Mouse (Mus musculus): ENCODE results near the gene Pik3cd. TPM values are rescaled to one million over a fixed set of nuclear protein-coding genes. Genes with fewer than 3 reads are reported as not detected.

Gene Pik3cd
- total and polyA plus RNA-seq, 2 experiments = 2.2 to 3.0 TPM

DNA sequence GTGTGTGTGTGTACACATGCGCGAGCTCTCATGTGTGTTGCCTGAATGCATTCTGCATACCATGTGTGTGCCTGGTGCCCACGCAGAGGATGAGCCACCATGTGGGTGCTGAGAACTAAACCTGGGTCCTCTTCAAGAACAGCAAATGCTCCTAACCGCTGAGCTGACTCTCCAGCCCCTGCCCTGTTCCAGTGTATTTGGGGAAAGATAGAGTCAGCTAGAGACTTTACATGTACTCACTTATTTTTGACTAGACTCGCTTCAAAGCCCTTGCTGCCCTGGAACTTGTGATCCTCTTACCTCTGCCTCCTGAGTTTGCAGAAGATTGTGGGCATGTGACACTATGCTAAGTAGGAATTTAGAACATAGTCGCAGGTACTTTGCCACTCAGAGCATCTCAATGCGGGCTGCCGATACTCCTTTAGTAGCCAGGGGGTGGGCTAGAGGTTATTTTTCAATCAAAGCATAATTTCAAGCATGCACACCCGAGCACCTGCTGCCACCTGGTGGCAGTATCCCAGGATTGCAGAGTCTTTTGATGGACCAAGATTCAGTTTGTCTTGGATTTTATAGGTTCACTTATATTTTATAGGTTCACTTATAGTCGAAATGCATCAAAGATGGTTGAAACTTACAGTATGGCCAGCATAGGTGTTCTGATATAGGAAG lies 90.9 kb downstream of the Pik3cd start:
- no peaks in the 10 kb centered on the region for H3K79me2 ChIP-seq (ENCODE audit: control insufficient read depth, insufficient read depth, low read length)
- no peak overlapping the region for H3K4me3 ChIP-seq (ENCODE audit: insufficient read depth, low read depth, low read length)
- WGBS = 53% methylated on average over 10 of the region's 10 CpGs
- no peak overlapping the region for H3K9ac ChIP-seq (ENCODE audit: low read depth, low read length)
- no peaks in the 10 kb centered on the region for H3K36me3 ChIP-seq (ENCODE audit: control insufficient read depth, insufficient read depth, low read length)
- no peak for DNase-seq (ENCODE audit: extremely low read depth, low read depth, low spot score)
- H3K27me3 ChIP-seq (ENCODE audit: control insufficient read depth, insufficient read depth, low read length) = no peaks in the 10 kb centered on the region
- TF ChIP-seq CTCF (IDR thresholded peaks at IDR 0.05; ENCODE audit: low read depth, low read length) = peak; percentile 77
- TF ChIP-seq POLR2A (IDR thresholded peaks at IDR 0.05; ENCODE audit: extremely low read depth, insufficient read depth, low read length) = no peak
- no peak overlapping the region for H3K27ac ChIP-seq (replicated peaks; ENCODE audit: insufficient read depth, low read depth, low read length)
- no peaks in the 10 kb centered on the region for H3K4me1 ChIP-seq (ENCODE audit: control insufficient read depth, insufficient read depth, low read length)

DNA sequence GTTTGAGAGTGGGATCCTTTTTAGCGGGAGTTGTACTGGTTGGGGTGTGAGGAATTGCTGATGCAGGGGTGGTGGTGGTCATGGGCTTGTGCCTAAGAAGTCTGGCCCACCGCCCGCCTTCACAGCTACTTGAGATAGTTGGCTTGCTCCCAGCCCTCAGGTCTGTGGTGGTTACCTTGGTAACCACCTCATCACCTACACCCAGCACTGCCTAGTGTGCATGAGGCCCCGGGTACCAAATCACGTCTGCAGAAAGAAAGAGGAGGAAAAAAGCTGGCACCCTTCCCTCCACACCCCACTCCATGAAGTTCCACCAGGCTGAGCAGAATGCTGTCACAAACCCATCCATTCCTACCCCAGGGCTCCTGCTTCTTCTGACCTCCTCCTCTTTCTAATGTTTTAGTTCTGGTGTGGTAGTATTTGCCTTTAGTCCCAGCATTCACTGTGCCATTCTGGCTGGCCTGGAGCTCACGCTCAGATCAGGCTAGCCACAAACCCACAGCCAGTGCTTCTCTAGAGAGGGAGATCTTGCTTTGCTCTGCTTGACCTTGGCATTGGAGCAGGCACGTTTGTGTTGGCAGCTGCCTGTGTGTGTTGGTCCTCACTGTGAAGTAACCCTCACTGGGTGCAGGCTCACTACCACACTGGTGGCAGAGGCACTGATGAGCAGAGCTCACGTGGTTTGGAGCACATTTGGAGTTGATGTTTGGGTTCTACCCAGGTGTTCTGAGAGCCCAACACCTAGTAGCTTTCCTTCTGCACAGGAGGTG lies 92.9 kb downstream of the Pik3cd start:
- Histone ChIP-seq H3K36me3 (ENCODE audit: control insufficient read depth, insufficient read depth, low read length) (no peaks in the 10 kb centered on the region), H3K4me1 (ENCODE audit: control insufficient read depth, insufficient read depth, low read length) (no peaks in the 10 kb centered on the region), H3K4me3 (ENCODE audit: insufficient read depth, low read depth, low read length) (no peak overlapping the region), H3K9ac (ENCODE audit: low read depth, low read length) (no peak overlapping the region), H3K79me2 (ENCODE audit: control insufficient read depth, insufficient read depth, low read length) (no peaks in the 10 kb centered on the region), H3K27me3 (ENCODE audit: control insufficient read depth, insufficient read depth, low read length) (no peaks in the 10 kb centered on the region), H3K27ac (replicated peaks; ENCODE audit: insufficient read depth, low read depth, low read length) (no peak overlapping the region)
- 76% methylated on average over 8 of the region's 8 CpGs for WGBS
- no peak for DNase-seq (ENCODE audit: extremely low read depth, low read depth, low spot score)
- TF ChIP-seq CTCF (IDR thresholded peaks at IDR 0.05; ENCODE audit: low read depth, low read length) (no peak), POLR2A (IDR thresholded peaks at IDR 0.05; ENCODE audit: extremely low read depth, insufficient read depth, low read length) (no peak)

- Histone ChIP-seq H3K79me2 (ENCODE audit: control insufficient read depth, insufficient read depth, low read length) (no peaks in the 10 kb centered on the region), H3K27me3 (ENCODE audit: control insufficient read depth, insufficient read depth, low read length) (no peaks in the 10 kb centered on the region), H3K27ac (replicated peaks; ENCODE audit: insufficient read depth, low read depth, low read length) (no peak overlapping the region), H3K36me3 (ENCODE audit: control insufficient read depth, insufficient read depth, low read length) (no peaks in the 10 kb centered on the region), H3K4me1 (ENCODE audit: control insufficient read depth, insufficient read depth, low read length) (no peaks in the 10 kb centered on the region), H3K9ac (ENCODE audit: low read depth, low read length) (no peak overlapping the region), H3K4me3 (ENCODE audit: insufficient read depth, low read depth, low read length) (no peak overlapping the region)
- 84% methylated on average over 6 of the region's 6 CpGs for WGBS
- no peak for DNase-seq (ENCODE audit: extremely low read depth, low read depth, low spot score)
- no peak for TF ChIP-seq POLR2A (IDR thresholded peaks at IDR 0.05; ENCODE audit: extremely low read depth, insufficient read depth, low read length)
- TF ChIP-seq CTCF (IDR thresholded peaks at IDR 0.05; ENCODE audit: low read depth, low read length) = no peak
Observed at GRCm38 (mm10) chr4:149608309-149608638, 94.1 kb downstream of the Pik3cd start.

GRCm38 (mm10) chr4:149607591-149608308 lies 94.6 kb downstream of the Pik3cd start:
- DNase-seq (ENCODE audit: extremely low read depth, low read depth, low spot score) = no peak
- Histone ChIP-seq H3K36me3 (ENCODE audit: control insufficient read depth, insufficient read depth, low read length) (no peaks in the 10 kb centered on the region), H3K9ac (ENCODE audit: low read depth, low read length) (no peak overlapping the region), H3K27me3 (ENCODE audit: control insufficient read depth, insufficient read depth, low read length) (no peaks in the 10 kb centered on the region), H3K27ac (replicated peaks; ENCODE audit: insufficient read depth, low read depth, low read length) (no peak overlapping the region), H3K79me2 (ENCODE audit: control insufficient read depth, insufficient read depth, low read length) (no peaks in the 10 kb centered on the region), H3K4me1 (ENCODE audit: control insufficient read depth, insufficient read depth, low read length) (no peaks in the 10 kb centered on the region), H3K4me3 (ENCODE audit: insufficient read depth, low read depth, low read length) (no peak overlapping the region)
- TF ChIP-seq POLR2A (IDR thresholded peaks at IDR 0.05; ENCODE audit: extremely low read depth, insufficient read depth, low read length) (no peak), CTCF (IDR thresholded peaks at IDR 0.05; ENCODE audit: low read depth, low read length) (no peak)
- 70% methylated on average over 20 of the region's 20 CpGs for WGBS

- H3K36me3 ChIP-seq (ENCODE audit: control insufficient read depth, insufficient read depth, low read length) = no peaks in the 10 kb centered on the region
Observed at GRCm38 (mm10) chr4:149606766-149607358, 95.5 kb downstream of the Pik3cd start.

More at GRCm38 (mm10) chr4:149606766-149607358, 95.5 kb downstream of the Pik3cd start:
- Histone ChIP-seq H3K9ac (ENCODE audit: low read depth, low read length) (no peak overlapping the region), H3K27ac (replicated peaks; ENCODE audit: insufficient read depth, low read depth, low read length) (no peak overlapping the region), H3K4me1 (ENCODE audit: control insufficient read depth, insufficient read depth, low read length) (no peaks in the 10 kb centered on the region), H3K79me2 (ENCODE audit: control insufficient read depth, insufficient read depth, low read length) (no peaks in the 10 kb centered on the region), H3K4me3 (ENCODE audit: insufficient read depth, low read depth, low read length) (no peak overlapping the region), H3K27me3 (ENCODE audit: control insufficient read depth, insufficient read depth, low read length) (no peaks in the 10 kb centered on the region)
- TF ChIP-seq CTCF (IDR thresholded peaks at IDR 0.05; ENCODE audit: low read depth, low read length) (no peak), POLR2A (IDR thresholded peaks at IDR 0.05; ENCODE audit: extremely low read depth, insufficient read depth, low read length) (no peak)
- WGBS = 78% methylated on average over 15 of the region's 15 CpGs
- DNase-seq (ENCODE audit: extremely low read depth, low read depth, low spot score) = no peak
